16 mouse cellular contexts compared by ENCODE assay signal in genomic region chr4:106941475-106941874, GRCm38 (mm10). TPM values are rescaled to one million over a fixed set of nuclear protein-coding genes. Genes with fewer than 3 reads are reported as not detected.
DNase-seq lines count a peak whose midpoint lies in the region; ATAC-seq lines count a peak whose summit lies in the region.
"Had no signal": no experiment of that assay in that cellular context is flagged by ENCODE, and none has a peak within 500 bp of the region (broad histone marks: within the 10 kb centered on the region; RNA-seq: fewer than 3 reads in every experiment).

No protein-coding gene starts in this region.

- H3K4me3 ChIP-seq in heart, embryonic 12.5 days: no peak overlapping the region
- H3K4me3 ChIP-seq in midbrain, embryonic 12.5 days: no peak overlapping the region
- no peak overlapping the region for H3K4me3 ChIP-seq in midbrain, embryonic 11.5 days (ENCODE audit: low read depth, low read length)
- no peak overlapping the region for H3K4me3 ChIP-seq in midbrain, embryonic 14.5 days (replicated peaks; ENCODE audit: low read depth, low read length)
- H3K4me3 ChIP-seq: heart, embryonic 10.5 days; megakaryocyte, embryonic 14.5 days; neural tube, embryonic 12.5 days had no signal

- H3K27ac ChIP-seq in heart, embryonic 12.5 days (ENCODE audit: poor library complexity, severe bottlenecking): 0 out of 2 replicates have a peak overlapping the region, but pooled peaks have one; percentile 24
- peak overlapping the region; percentile 54; the same call in 1 of the 2 replicates for H3K27ac ChIP-seq in midbrain, embryonic 12.5 days (replicated peaks)
- H3K27ac ChIP-seq in midbrain, embryonic 11.5 days (ENCODE audit: low read depth, low read length): no peak overlapping the region
- H3K27ac ChIP-seq in midbrain, embryonic 14.5 days (replicated peaks; ENCODE audit: low read depth, low read length): peak overlapping the region; percentile 6; the same call in 1 of the 2 replicates
- H3K27ac ChIP-seq: neural tube, embryonic 12.5 days; stomach, postnatal 0 days had no signal

- 0 out of 2 replicates have a peak overlapping the region, but pooled peaks have one; percentile 22 for H3K9ac ChIP-seq in heart, embryonic 12.5 days
- no peak overlapping the region for H3K9ac ChIP-seq in midbrain, embryonic 12.5 days (replicated peaks)
- no peak overlapping the region; the same call in 1 of the 2 replicates for H3K9ac ChIP-seq in midbrain, embryonic 11.5 days (ENCODE audit: low read length)
- H3K9ac ChIP-seq in midbrain, embryonic 14.5 days (replicated peaks; ENCODE audit: low read length): no peak overlapping the region
- H3K9ac ChIP-seq: neural tube, embryonic 12.5 days had no signal

- ATAC-seq in heart, embryonic 12.5 days (ENCODE audit: insufficient number of reproducible peaks, low FRiP score): no peak
- no peak for ATAC-seq in midbrain, embryonic 12.5 days (ENCODE audit: low FRiP score, low read depth)
- no peak for ATAC-seq in midbrain, embryonic 11.5 days (ENCODE audit: low FRiP score)
- peak; percentile 47; the same call in 1 of the 2 replicates for ATAC-seq in common myeloid progenitor, adult 5-6 weeks (replicated peaks; ENCODE audit: low read depth, poor library complexity, severe bottlenecking)
- ATAC-seq in midbrain, embryonic 14.5 days (ENCODE audit: low FRiP score, low TSS enrichment): no peak
- ATAC-seq: inflammation-experienced regulatory T-cells, adult 6 months had no signal

- peaks cover 91% of the 10 kb centered on the region for H3K4me1 ChIP-seq in heart, embryonic 12.5 days (replicated peaks)
- peaks cover 96% of the 10 kb centered on the region for H3K4me1 ChIP-seq in midbrain, embryonic 12.5 days
- peaks cover 68% of the 10 kb centered on the region for H3K4me1 ChIP-seq in midbrain, embryonic 11.5 days (ENCODE audit: control insufficient read depth, insufficient read depth, low read length)
- peaks cover 87% of the 10 kb centered on the region for H3K4me1 ChIP-seq in midbrain, embryonic 14.5 days (ENCODE audit: control insufficient read depth, insufficient read depth, low read length)

- no peak for DNase-seq in heart, postnatal 14 days
- DNase-seq in midbrain, embryonic 11.5 days (ENCODE audit: low spot score, missing footprints): no peak
- DNase-seq in midbrain, embryonic 14.5 days: no peak
- DNase-seq in left cerebral cortex, postnatal 4 days: no peak
- DNase-seq in cerebellum, postnatal 36 days: no peak
- DNase-seq: adrenal gland, adult 8-10 months; gastrocnemius, postnatal 10 days; kidney, postnatal 14 days had no signal

- intact Hi-C loops in heart, postnatal 14 days (cut with DNase I): no loop called here
- intact Hi-C loops in left cerebral cortex, postnatal 4 days (cut with DNase I): no loop called here

- no peaks in the 10 kb centered on the region for H3K9me3 ChIP-seq in heart, embryonic 12.5 days (replicated peaks)
- no peaks in the 10 kb centered on the region for H3K9me3 ChIP-seq in midbrain, embryonic 12.5 days
- H3K9me3 ChIP-seq in midbrain, embryonic 11.5 days (ENCODE audit: control insufficient read depth, low read length): no peaks in the 10 kb centered on the region
- no peaks in the 10 kb centered on the region for H3K9me3 ChIP-seq in midbrain, embryonic 14.5 days (ENCODE audit: control insufficient read depth, low read length)
- H3K9me3 ChIP-seq: heart, embryonic 10.5 days; megakaryocyte, embryonic 14.5 days; neural tube, embryonic 12.5 days had no signal

- H3K36me3 ChIP-seq in heart, embryonic 12.5 days: 0 out of 2 replicates have a peak, but pooled peaks cover 3% of the 10 kb centered on the region
- H3K36me3 ChIP-seq in midbrain, embryonic 12.5 days: 0 out of 2 replicates have a peak, but pooled peaks cover 2% of the 10 kb centered on the region
- H3K36me3 ChIP-seq in midbrain, embryonic 11.5 days (ENCODE audit: control insufficient read depth, insufficient read depth, low read length): no peaks in the 10 kb centered on the region; the same call in 1 of the 2 replicates
- H3K36me3 ChIP-seq in midbrain, embryonic 14.5 days (ENCODE audit: control insufficient read depth, insufficient read depth, low read length): no peaks in the 10 kb centered on the region

- no peak overlapping the region for H3K4me2 ChIP-seq in heart, embryonic 12.5 days
- no peak overlapping the region; the same call in 1 of the 2 replicates for H3K4me2 ChIP-seq in midbrain, embryonic 12.5 days (replicated peaks)
- H3K4me2 ChIP-seq in midbrain, embryonic 11.5 days: no peak overlapping the region
- no peak overlapping the region for H3K4me2 ChIP-seq in midbrain, embryonic 14.5 days (ENCODE audit: low read length)
- H3K4me2 ChIP-seq: neural tube, embryonic 12.5 days had no signal

- H3K27me3 ChIP-seq in heart, embryonic 12.5 days (replicated peaks): no peaks in the 10 kb centered on the region
- H3K27me3 ChIP-seq in midbrain, embryonic 12.5 days: no peaks in the 10 kb centered on the region
- H3K27me3 ChIP-seq in midbrain, embryonic 11.5 days (ENCODE audit: control insufficient read depth, insufficient read depth, low read length): no peaks in the 10 kb centered on the region
- no peaks in the 10 kb centered on the region for H3K27me3 ChIP-seq in midbrain, embryonic 14.5 days (ENCODE audit: control insufficient read depth, insufficient read depth, low read length)
- H3K27me3 ChIP-seq: megakaryocyte, embryonic 14.5 days; neural tube, embryonic 12.5 days had no signal

RNA-seq across cellular contexts. Expression of gene Ssbp3, which starts 31.0 kb away (rescaled TPM):
- 101 and 105 TPM in 2 replicates for polyA plus RNA-seq in heart, embryonic 12.5 days (2016; fragmentation: Nextera tagmentation; extraction: Ambion mirVana)
- total RNA-seq in heart, postnatal 14 days (2021): 10 to 100 TPM; 42.5 to 46.9 TPM
- 277 and 309 TPM in 2 replicates for polyA plus RNA-seq in midbrain, embryonic 12.5 days (2016; fragmentation: Nextera tagmentation; extraction: Ambion mirVana)
- 124 and 132 TPM in 2 replicates for polyA plus RNA-seq in midbrain, embryonic 11.5 days (2014; fragmentation: Nextera tagmentation; extraction: Ambion mirVana)
- 40.5 and 53.3 TPM in 2 replicates for total RNA-seq in common myeloid progenitor, adult 5-6 weeks (2017)
- 147 and 187 TPM in 2 replicates for polyA plus RNA-seq in midbrain, embryonic 14.5 days (2014; fragmentation: Nextera tagmentation; extraction: Ambion mirVana)
- total RNA-seq in left cerebral cortex, postnatal 4 days (2021): 100 to 1,000 TPM; 146 to 149 TPM
